Mouse (Mus musculus) ovary, postnatal 10 days (tissue): ENCODE data around the gene Skint9.
"Not testable (repeated sequence)": the region's sequence is repeated elsewhere in the genome, so short reads cannot be mapped to it uniquely, and the experiment has no call there.

Experiments
- DNase-seq: peaks from one replicate; pipeline ENCODE4 v3.0.0; 2022; ENCODE audit warnings: low spot score

Skint9 gene

GRCm38 (mm10) chr4:112433885-112434284 is at the start of gene Skint9:
Gene Skint9, minus strand, starts transcription at chr4:112433985.
- no peak for DNase-seq

GRCm38 (mm10) chr4:112432685-112433084 is 1.1 kb downstream of the Skint9 start:
- DNase-seq: no peak

GRCm38 (mm10) chr4:112432223-112432622 is 1.6 kb downstream of the Skint9 start:
- no peak for DNase-seq

- DNase-seq: not testable (repeated sequence)
Measured at GRCm38 (mm10) chr4:112349111-112349510, 84.7 kb downstream of the Skint9 start.
